Mouse (Mus musculus): ENCODE data around the gene Rpap3. TPM values are rescaled to one million over a fixed set of nuclear protein-coding genes. Genes with fewer than 3 reads are reported as not detected.

Gene Rpap3
- 2.2 and 2.5 TPM in 2 replicates for polyA plus RNA-seq (2012; rRNA removed)

DNA sequence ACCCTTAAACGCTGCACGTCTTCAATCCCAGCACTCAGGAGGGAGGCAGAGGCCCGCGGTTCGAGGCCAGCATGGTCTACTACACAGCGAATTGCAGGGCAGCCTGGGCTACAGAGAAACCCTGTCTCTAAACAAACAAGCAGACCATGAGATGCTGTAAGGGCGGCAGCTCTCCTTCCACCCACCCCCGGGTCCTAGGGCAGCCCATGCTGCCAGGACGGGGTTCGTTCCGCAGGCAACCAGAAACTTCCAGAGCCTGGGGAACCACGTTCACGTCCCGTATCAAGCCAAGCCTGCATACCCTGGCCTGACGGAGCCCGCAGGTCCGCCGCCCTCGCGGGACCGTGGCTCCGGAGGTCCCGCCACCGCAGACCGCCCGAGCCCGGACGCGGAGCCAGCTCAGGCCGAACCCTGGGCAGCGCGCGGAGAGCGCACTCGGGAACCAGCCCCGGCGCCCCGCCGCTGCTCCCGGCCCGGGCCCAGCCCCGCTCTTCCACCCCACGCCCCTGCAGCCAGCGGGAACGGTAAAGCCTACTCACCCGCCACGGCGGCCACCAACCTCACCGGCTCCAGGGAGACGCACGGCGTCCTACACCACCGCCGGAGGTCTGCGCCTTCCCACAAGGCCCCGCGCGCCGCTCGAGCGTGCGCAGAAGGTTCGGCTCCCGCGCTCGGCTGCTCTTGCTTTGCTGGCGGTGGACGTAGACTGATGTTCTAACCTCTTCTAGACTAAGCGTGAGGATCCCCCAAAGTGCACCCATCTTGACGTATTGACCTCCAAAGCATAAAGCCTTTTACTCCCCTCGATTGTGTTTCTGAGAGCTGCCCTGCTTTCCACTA, at the start of gene Rpap3:
Gene Rpap3, minus strand, starts transcription at position 615 of the 840 bp plus-strand sequence.

DNA sequence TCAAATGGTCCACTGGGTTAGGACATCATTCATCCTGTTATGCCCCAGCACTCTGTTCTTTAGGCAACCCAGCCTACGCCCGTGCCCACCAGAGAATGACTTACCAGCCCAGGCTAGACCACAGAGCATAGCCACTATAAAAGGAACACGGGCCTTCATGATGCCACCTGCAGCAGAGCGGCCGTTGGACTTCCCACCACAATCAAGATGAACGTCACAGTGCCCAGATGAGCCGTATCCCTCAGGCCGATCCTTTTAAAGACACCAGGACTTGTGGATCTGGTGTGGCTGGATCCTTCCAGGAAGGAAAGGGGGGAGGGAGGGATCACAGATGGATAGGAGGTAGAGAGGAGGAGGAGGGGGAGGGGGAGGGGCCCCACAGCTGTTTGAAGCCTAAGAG, 25.5 kb upstream of the Rpap3 start, which contains the start of gene Endou:
Gene Endou, minus strand, starts transcription at position 229 of the 400 bp plus-strand sequence.

Other genes starting within 250 kb of the Rpap3 start
- gene Endou, start 25.5 kb upstream of the Rpap3 start, polyA plus RNA-seq (2012; rRNA removed) = 0.43 and 0.49 TPM in 2 replicates
- 53.5 and 54.2 TPM in 2 replicates for gene Rapgef3, start 62.1 kb upstream of the Rpap3 start, polyA plus RNA-seq (2012; rRNA removed)
- 54.0 and 68.6 TPM in 2 replicates for gene Slc48a1, start 72.7 kb upstream of the Rpap3 start, polyA plus RNA-seq (2012; rRNA removed)
- gene Hdac7, start 138.7 kb upstream of the Rpap3 start, polyA plus RNA-seq (2012; rRNA removed) = 42.7 and 49.6 TPM in 2 replicates
- gene Vdr, start 204.8 kb upstream of the Rpap3 start, polyA plus RNA-seq (2012; rRNA removed) = 139 and 140 TPM in 2 replicates